Mouse (Mus musculus): ENCODE data around the gene Amacr. TPM values are rescaled to one million over a fixed set of nuclear protein-coding genes. Genes with fewer than 3 reads are reported as not detected.

Gene Amacr
- polyA plus RNA-seq, 1 experiment from 2014 or later, result 19.0 TPM

DNA sequence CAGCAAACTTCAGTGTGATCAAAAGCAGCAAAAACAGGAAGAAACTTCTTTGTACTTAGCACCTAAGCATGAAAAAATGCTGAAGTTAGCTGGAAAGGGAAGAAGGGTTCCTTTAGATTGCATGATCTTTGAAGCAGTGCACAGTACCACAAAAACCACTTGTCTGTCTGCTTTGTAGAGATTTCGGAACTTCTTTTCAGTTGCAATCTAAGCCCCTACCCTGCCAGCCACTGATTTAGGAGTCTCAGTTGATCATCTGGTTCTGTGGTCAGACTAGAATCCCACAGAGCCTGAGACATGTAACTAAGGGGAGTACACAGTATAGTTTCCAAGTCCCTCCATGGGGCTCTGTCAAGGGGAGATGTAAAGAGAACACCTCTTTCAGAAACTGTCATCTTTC is 28.1 kb upstream of the Amacr start:
- H3K4me1 ChIP-seq (ENCODE audit: control insufficient read depth, insufficient read depth, low read length), result no peaks in the 10 kb centered on the region
- WGBS, result 92% methylated on average over 1 of the region's 1 CpGs
- no peak overlapping the region for H3K4me2 ChIP-seq (replicated peaks; ENCODE audit: low read depth, low read length)
- H3K36me3 ChIP-seq (ENCODE audit: control insufficient read depth, insufficient read depth, low read length), result no peaks in the 10 kb centered on the region
- H3K9me3 ChIP-seq (ENCODE audit: control insufficient read depth, low read depth, low read length), result no peaks in the 10 kb centered on the region
- no peak overlapping the region for H3K27ac ChIP-seq (ENCODE audit: low read length)
- ATAC-seq (ENCODE audit: insufficient number of reproducible peaks, insufficient read depth, low FRiP score, low read depth), result no peak
- H3K9ac ChIP-seq (replicated peaks; ENCODE audit: low read depth, low read length), result no peak overlapping the region
- no peaks in the 10 kb centered on the region for H3K27me3 ChIP-seq (ENCODE audit: control insufficient read depth, insufficient read depth, low read length)
- no peak overlapping the region for H3K4me3 ChIP-seq (ENCODE audit: low read depth, low read length)

DNA sequence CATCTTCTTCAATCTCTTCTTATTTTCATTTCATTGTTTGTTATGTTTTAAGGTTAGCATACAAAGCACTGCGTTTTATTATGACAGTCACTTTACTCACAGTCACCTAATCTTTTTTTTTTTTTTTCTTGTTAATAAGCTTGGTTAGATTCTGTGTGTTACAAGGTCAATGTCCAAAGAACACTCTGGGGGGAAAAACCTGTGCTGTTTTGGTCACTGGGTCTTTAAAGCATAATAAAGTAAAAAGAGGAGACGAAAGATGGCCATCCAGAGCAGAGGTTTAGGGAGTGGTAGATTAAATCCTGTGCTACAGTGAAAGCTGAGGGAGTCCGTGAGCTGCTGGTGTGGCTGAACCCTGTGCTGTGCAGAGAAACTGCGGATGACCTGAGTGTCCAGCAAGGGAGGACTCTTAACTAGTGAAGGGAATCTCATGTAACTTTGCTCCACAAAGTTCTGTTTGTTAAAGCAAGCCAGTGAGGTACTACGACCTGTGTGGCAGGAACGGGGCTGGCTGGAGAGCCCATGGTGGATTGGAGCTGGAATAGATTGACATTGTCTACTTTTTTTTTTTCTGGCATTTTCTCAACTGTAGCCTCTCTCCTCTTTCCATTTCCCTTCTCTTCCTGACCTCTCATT is 27.1 kb upstream of the Amacr start:
- no peak overlapping the region for H3K27ac ChIP-seq (ENCODE audit: low read length)
- H3K27me3 ChIP-seq (ENCODE audit: control insufficient read depth, insufficient read depth, low read length), result no peaks in the 10 kb centered on the region
- no peaks in the 10 kb centered on the region for H3K9me3 ChIP-seq (ENCODE audit: control insufficient read depth, low read depth, low read length)
- H3K4me3 ChIP-seq (ENCODE audit: low read depth, low read length), result no peak overlapping the region
- H3K9ac ChIP-seq (replicated peaks; ENCODE audit: low read depth, low read length), result no peak overlapping the region
- H3K4me2 ChIP-seq (replicated peaks; ENCODE audit: low read depth, low read length), result no peak overlapping the region
- ATAC-seq (ENCODE audit: insufficient number of reproducible peaks, insufficient read depth, low FRiP score, low read depth), result no peak
- no peaks in the 10 kb centered on the region for H3K36me3 ChIP-seq (ENCODE audit: control insufficient read depth, insufficient read depth, low read length)
- WGBS, result 88% methylated on average over 6 of the region's 6 CpGs
- H3K4me1 ChIP-seq (ENCODE audit: control insufficient read depth, insufficient read depth, low read length), result no peaks in the 10 kb centered on the region

DNA sequence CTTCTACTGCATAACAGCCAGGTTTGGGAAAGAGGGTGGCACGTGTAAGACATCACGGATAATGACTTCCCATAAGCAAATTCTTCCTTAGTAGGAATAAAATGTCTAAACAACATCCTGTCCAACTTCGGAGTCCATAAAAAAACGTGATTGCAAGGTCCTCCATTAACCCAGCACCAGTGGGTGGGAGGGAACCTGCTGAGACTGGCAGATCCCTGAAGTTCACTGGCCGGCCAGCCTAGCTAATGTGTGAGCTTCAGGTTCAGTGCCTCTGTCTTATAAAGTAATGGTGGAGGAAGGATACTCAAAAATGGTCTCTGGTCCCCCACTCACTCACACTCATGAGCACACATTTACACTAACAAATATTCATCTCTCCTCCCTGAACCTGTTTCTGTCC is 26.4 kb upstream of the Amacr start:
- Histone ChIP-seq H3K9ac (replicated peaks; ENCODE audit: low read depth, low read length) (no peak overlapping the region), H3K4me2 (replicated peaks; ENCODE audit: low read depth, low read length) (no peak overlapping the region), H3K36me3 (ENCODE audit: control insufficient read depth, insufficient read depth, low read length) (no peaks in the 10 kb centered on the region), H3K27me3 (ENCODE audit: control insufficient read depth, insufficient read depth, low read length) (no peaks in the 10 kb centered on the region), H3K27ac (ENCODE audit: low read length) (no peak overlapping the region), H3K9me3 (ENCODE audit: control insufficient read depth, low read depth, low read length) (no peaks in the 10 kb centered on the region), H3K4me1 (ENCODE audit: control insufficient read depth, insufficient read depth, low read length) (no peaks in the 10 kb centered on the region), H3K4me3 (ENCODE audit: low read depth, low read length) (no peak overlapping the region)
- ATAC-seq (ENCODE audit: insufficient number of reproducible peaks, insufficient read depth, low FRiP score, low read depth), result no peak
- 62% methylated on average over 5 of the region's 5 CpGs for WGBS

DNA sequence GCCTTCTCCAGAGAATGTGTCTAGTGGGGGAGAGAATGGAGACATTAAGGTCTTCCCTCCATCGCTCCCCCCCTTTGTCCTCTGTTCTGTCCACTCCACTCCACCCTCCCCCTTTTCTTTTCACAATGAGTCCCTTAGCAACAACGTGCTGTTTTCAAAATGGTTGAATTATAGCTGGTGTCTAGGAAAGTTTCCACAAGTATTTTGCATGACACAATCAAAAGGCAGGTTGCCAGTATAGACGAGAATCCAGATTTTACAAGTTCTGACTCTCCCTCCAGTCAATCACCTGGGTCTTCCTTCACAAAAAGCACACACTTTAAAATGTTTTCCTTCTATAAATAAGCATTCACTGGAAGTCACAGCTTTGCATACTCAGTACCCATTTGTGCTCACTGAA is 24.9 kb upstream of the Amacr start:
- 53% methylated on average over 3 of the region's 3 CpGs for WGBS
- H3K27me3 ChIP-seq (ENCODE audit: control insufficient read depth, insufficient read depth, low read length), result no peaks in the 10 kb centered on the region

DNA sequence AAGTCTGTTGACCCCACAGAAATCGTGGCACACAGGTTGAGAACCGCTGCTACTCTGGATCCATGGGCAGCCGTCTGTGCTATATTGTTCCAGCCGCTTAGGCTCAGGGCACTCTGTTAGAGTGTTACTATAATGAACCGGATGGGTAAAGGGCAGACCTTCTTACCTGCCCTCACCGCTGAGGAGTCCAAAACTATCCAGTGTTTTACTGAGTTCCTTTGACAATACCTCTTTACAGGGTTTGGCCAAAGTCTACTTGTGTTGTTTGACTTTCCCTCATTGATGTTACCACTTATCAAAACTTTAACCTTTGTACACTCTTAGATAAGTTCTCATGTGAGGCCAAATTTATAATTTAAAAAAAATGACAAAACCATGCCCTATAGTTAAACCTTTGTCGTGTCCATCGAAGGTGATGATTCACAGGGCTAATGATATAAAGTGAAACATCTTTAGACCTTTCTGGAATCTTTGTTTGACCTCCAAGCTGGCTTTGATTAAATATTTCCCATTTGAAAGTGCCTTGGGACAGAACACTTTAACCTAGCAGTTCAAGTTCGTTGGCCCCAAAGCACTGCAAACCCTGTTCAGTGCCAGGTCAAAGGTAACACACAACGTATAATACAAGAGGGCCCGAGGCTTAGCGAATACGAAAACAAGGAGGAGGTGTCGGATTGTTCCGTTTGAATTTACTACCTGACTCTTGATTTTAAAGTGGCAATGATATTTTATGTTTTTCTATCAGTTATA is 22.1 kb upstream of the Amacr start:
- 84% methylated on average over 15 of the region's 15 CpGs for WGBS
- Histone ChIP-seq H3K27me3 (ENCODE audit: control insufficient read depth, insufficient read depth, low read length) (no peaks in the 10 kb centered on the region), H3K4me3 (ENCODE audit: low read depth, low read length) (no peak overlapping the region), H3K4me1 (ENCODE audit: control insufficient read depth, insufficient read depth, low read length) (no peaks in the 10 kb centered on the region), H3K9ac (replicated peaks; ENCODE audit: low read depth, low read length) (no peak overlapping the region), H3K36me3 (ENCODE audit: control insufficient read depth, insufficient read depth, low read length) (no peaks in the 10 kb centered on the region), H3K27ac (ENCODE audit: low read length) (no peak overlapping the region), H3K4me2 (replicated peaks; ENCODE audit: low read depth, low read length) (no peak overlapping the region), H3K9me3 (ENCODE audit: control insufficient read depth, low read depth, low read length) (no peaks in the 10 kb centered on the region)
- ATAC-seq (ENCODE audit: insufficient number of reproducible peaks, insufficient read depth, low FRiP score, low read depth), result no peak

More for the DNA sequence above, 24.9 kb upstream of the Amacr start:
- Histone ChIP-seq H3K4me3 (ENCODE audit: low read depth, low read length) (no peak overlapping the region), H3K36me3 (ENCODE audit: control insufficient read depth, insufficient read depth, low read length) (no peaks in the 10 kb centered on the region), H3K4me2 (replicated peaks; ENCODE audit: low read depth, low read length) (no peak overlapping the region), H3K27ac (ENCODE audit: low read length) (no peak overlapping the region), H3K9me3 (ENCODE audit: control insufficient read depth, low read depth, low read length) (no peaks in the 10 kb centered on the region), H3K9ac (replicated peaks; ENCODE audit: low read depth, low read length) (no peak overlapping the region), H3K4me1 (ENCODE audit: control insufficient read depth, insufficient read depth, low read length) (no peaks in the 10 kb centered on the region)
- ATAC-seq (ENCODE audit: insufficient number of reproducible peaks, insufficient read depth, low FRiP score, low read depth), result no peak

DNA sequence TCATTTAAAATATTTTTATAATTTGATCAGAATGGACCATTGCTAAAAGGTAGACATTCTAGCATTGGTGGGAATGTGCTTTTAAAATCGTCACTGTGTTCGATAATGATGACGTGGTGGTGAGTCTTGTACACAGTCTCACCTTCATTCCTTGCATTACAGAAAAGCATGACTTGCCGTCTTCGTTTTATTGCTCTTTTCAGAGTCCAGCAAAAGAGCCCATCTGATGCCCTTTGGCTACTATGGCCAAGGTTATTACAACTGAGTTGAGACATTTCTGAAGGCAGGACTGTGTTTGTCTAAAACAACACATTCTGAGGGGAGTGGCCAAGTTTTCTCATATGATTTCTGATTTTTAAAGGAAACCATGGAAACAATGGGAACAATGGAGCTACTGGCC is 21.3 kb upstream of the Amacr start:
- WGBS, result 96% methylated on average over 5 of the region's 5 CpGs
- ATAC-seq (ENCODE audit: insufficient number of reproducible peaks, insufficient read depth, low FRiP score, low read depth), result no peak
- Histone ChIP-seq H3K4me2 (replicated peaks; ENCODE audit: low read depth, low read length) (no peak overlapping the region), H3K36me3 (ENCODE audit: control insufficient read depth, insufficient read depth, low read length) (no peaks in the 10 kb centered on the region), H3K27me3 (ENCODE audit: control insufficient read depth, insufficient read depth, low read length) (no peaks in the 10 kb centered on the region), H3K27ac (ENCODE audit: low read length) (no peak overlapping the region), H3K4me3 (ENCODE audit: low read depth, low read length) (no peak overlapping the region), H3K9ac (replicated peaks; ENCODE audit: low read depth, low read length) (no peak overlapping the region), H3K4me1 (ENCODE audit: control insufficient read depth, insufficient read depth, low read length) (no peaks in the 10 kb centered on the region), H3K9me3 (ENCODE audit: control insufficient read depth, low read depth, low read length) (no peaks in the 10 kb centered on the region)

DNA sequence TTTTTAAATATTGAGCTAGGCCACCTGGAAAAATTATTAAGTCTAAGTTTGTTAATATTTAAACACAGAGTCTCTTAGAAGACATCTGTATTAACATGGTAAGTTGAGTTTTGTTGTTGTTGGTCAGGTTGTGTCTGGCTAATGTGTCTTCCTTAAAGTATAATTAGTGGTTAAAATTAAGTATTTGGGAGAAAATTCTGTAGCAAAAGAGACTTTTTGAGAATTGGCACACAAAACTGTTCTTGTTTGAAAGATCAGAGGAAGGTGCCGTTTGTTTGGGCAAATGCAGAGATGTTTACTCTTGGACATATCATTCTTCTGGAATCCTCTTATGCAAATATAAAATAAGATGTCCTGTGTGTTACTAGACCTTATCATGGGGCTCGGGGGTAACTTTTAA is 19.0 kb upstream of the Amacr start:
- Histone ChIP-seq H3K9ac (replicated peaks; ENCODE audit: low read depth, low read length) (no peak overlapping the region), H3K9me3 (ENCODE audit: control insufficient read depth, low read depth, low read length) (no peaks in the 10 kb centered on the region), H3K4me3 (ENCODE audit: low read depth, low read length) (no peak overlapping the region), H3K4me2 (replicated peaks; ENCODE audit: low read depth, low read length) (no peak overlapping the region), H3K27me3 (ENCODE audit: control insufficient read depth, insufficient read depth, low read length) (no peaks in the 10 kb centered on the region), H3K36me3 (ENCODE audit: control insufficient read depth, insufficient read depth, low read length) (no peaks in the 10 kb centered on the region), H3K4me1 (ENCODE audit: control insufficient read depth, insufficient read depth, low read length) (no peaks in the 10 kb centered on the region), H3K27ac (ENCODE audit: low read length) (no peak overlapping the region)
- ATAC-seq (ENCODE audit: insufficient number of reproducible peaks, insufficient read depth, low FRiP score, low read depth), result no peak
- 53% methylated on average over 2 of the region's 2 CpGs for WGBS

DNA sequence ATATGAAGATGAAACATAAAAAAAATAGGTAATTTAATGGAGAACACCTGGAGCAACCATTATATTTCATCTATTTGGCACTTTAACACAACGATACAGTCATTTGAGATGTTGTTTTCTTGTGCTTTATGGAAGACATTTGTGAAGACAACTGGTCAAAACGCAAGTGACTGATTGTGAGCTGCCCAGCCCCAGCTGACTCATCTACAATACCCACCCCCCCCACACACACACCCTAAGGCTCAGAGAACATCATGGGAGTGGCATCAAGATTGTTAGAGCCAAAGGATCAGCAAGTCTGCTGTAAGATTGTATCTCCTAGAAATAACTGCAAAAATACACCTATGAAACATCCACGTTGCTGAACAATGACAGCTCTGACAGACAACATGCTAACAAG is 12.1 kb upstream of the Amacr start:
- H3K4me1 ChIP-seq (ENCODE audit: control insufficient read depth, insufficient read depth, low read length), result no peaks in the 10 kb centered on the region
- H3K27me3 ChIP-seq (ENCODE audit: control insufficient read depth, insufficient read depth, low read length), result no peaks in the 10 kb centered on the region
- WGBS, result 74% methylated on average over 3 of the region's 3 CpGs
- H3K36me3 ChIP-seq (ENCODE audit: control insufficient read depth, insufficient read depth, low read length), result no peaks in the 10 kb centered on the region
- no peak for ATAC-seq (ENCODE audit: insufficient number of reproducible peaks, insufficient read depth, low FRiP score, low read depth)
- H3K9me3 ChIP-seq (ENCODE audit: control insufficient read depth, low read depth, low read length), result no peaks in the 10 kb centered on the region
- H3K9ac ChIP-seq (replicated peaks; ENCODE audit: low read depth, low read length), result no peak overlapping the region
- H3K27ac ChIP-seq (ENCODE audit: low read length), result no peak overlapping the region
- H3K4me2 ChIP-seq (replicated peaks; ENCODE audit: low read depth, low read length), result no peak overlapping the region
- no peak overlapping the region for H3K4me3 ChIP-seq (ENCODE audit: low read depth, low read length)

DNA sequence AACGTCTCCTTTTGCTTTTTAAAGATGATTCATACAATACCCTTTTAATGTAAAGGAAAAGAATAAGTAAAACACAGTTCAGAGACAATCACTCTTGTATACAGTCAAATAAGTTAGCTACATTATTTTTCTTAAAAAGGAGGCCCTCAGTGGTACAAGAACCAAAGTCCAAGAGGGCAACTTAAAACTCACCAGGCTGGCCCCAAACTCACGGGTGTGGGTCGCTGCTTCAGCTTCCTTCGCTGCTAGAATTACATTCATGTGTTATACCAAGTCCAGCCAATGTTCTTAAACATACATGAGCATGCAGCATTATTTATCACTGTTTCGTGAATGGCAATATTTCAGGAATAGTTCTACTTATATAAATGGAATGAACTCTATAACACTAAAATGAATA is 10.8 kb upstream of the Amacr start:
- H3K9ac ChIP-seq (replicated peaks; ENCODE audit: low read depth, low read length), result no peak overlapping the region
- no peak overlapping the region for H3K27ac ChIP-seq (ENCODE audit: low read length)
- 76% methylated on average over 5 of the region's 5 CpGs for WGBS
- H3K4me2 ChIP-seq (replicated peaks; ENCODE audit: low read depth, low read length), result no peak overlapping the region
- no peaks in the 10 kb centered on the region for H3K9me3 ChIP-seq (ENCODE audit: control insufficient read depth, low read depth, low read length)
- no peaks in the 10 kb centered on the region for H3K4me1 ChIP-seq (ENCODE audit: control insufficient read depth, insufficient read depth, low read length)
- H3K27me3 ChIP-seq (ENCODE audit: control insufficient read depth, insufficient read depth, low read length), result no peaks in the 10 kb centered on the region
- no peaks in the 10 kb centered on the region for H3K36me3 ChIP-seq (ENCODE audit: control insufficient read depth, insufficient read depth, low read length)
- no peak overlapping the region for H3K4me3 ChIP-seq (ENCODE audit: low read depth, low read length)
- ATAC-seq (ENCODE audit: insufficient number of reproducible peaks, insufficient read depth, low FRiP score, low read depth), result no peak

All from stomach, embryonic 14.5 days (tissue).